Mouse (Mus musculus) kidney, postnatal 14 days (tissue): Measurements from ENCODE around the gene Gm4070.
A peak's percentile ranks its signal among the peaks of the same experiment; 100 is the strongest.
"Not testable (repeated sequence)": the region's sequence is repeated elsewhere in the genome, so short reads cannot be mapped to it uniquely, and the experiment has no call there.

Experiments
- DNase-seq: peaks from one replicate; pipeline ENCODE4 v3.0.0; 2022; ENCODE audit warnings: mixed read lengths

Gm4070 gene

GRCm38 (mm10) chr7:105953812-105954211 lies at the start of gene Gm4070:
Gm4070 (minus strand) TSS chr7:105953967.
- peak; percentile 2 for DNase-seq

GRCm38 (mm10) chr7:105954540-105954939 lies 773 bp upstream of the Gm4070 start:
- not testable (repeated sequence) for DNase-seq

- not testable (repeated sequence) for DNase-seq
These were observed 1.4 kb downstream of the Gm4070 start for GRCm38 (mm10) chr7:105952408-105952807.

DNA sequence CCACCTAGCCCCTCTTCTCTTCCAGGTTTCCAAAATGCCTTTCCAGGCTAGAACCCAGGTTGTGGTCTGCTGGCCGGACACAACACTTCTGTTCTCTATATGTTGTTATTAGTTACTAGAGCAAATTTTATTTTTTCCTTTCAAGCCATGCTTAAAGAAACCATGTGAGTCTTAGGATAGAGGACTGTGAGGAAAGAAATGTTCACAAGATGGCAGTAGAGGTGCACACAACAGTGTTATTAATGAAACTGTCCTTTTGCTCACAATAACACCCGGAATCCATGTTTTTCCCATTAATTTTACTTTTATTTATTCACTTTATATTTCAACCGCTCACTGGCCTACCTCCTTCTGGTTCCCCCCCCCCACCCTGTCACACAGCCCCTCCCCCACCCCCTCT lies 8.5 kb downstream of the Gm4070 start:
- not testable (repeated sequence) for DNase-seq

GRCm38 (mm10) chr7:105932132-105932531 lies 21.6 kb downstream of the Gm4070 start:
- not testable (repeated sequence) for DNase-seq

GRCm38 (mm10) chr7:105883588-105884336 lies 70.0 kb downstream of the Gm4070 start:
- not testable (repeated sequence) for DNase-seq

DNA sequence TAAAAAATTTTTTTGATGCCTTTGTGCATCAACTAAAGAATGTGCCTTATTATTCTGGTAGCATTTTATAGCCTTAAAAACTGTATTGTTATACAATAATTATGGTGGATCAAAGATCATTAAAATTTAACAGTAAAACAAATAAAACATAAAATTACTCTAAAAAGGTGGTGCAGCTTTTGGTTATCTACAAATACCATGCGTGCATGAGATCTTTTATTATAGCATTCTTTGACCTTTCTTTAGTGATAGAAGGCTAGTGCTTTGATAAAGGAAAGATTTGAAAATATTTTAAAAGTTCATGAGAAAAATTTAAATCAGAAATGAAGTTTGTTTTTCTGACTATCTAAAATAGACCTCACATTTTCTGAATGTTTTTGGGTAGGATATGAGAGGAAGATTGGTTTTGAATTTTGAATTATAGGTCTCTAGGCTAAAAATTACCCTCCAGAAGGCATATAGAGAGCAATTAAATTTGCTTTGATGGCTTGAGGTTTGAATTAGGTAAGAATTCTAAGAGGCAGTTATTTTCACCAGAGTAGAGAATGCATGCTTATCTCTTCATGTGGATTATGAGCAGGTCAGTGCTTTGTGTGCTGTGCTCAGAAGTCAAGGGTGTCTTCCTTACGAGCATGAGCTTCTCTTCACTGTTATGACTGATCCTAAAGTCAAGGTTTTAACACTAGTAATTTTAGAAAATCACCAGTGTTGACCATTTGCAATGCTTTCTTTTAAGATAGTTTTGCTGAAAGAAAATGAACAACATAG lies 73.9 kb downstream of the Gm4070 start:
- not testable (repeated sequence) for DNase-seq

- not testable (repeated sequence) for DNase-seq
These were observed 97.8 kb downstream of the Gm4070 start for GRCm38 (mm10) chr7:105855718-105856560.
